Mouse (Mus musculus): ENCODE results near the gene Ube2i. TPM values are rescaled to one million over a fixed set of nuclear protein-coding genes. Genes with fewer than 3 reads are reported as not detected.
A peak's percentile ranks its signal among the peaks of the same experiment; 100 is the strongest.

The Ube2i gene
- 490 and 556 TPM in 2 replicates for polyA plus RNA-seq (2015; fragmentation: Nextera tagmentation; extraction: Ambion mirVana)

- H3K4me3 ChIP-seq (replicated peaks) = peak within 1 kb of the TSS; percentile 92
- ATAC-seq = no peak
- peaks cover 25% of the 10 kb centered on the region for H3K4me1 ChIP-seq (replicated peaks)
- peak within 1 kb of the TSS; percentile 99 for H3K27ac ChIP-seq
- no peaks in the 10 kb centered on the region for H3K27me3 ChIP-seq (replicated peaks)
- peaks cover 2% of the 10 kb centered on the region; the same call in 1 of the 2 replicates for H3K36me3 ChIP-seq
- no peaks in the 10 kb centered on the region for H3K9me3 ChIP-seq
- 81% methylated on average over 9 of the region's 9 CpGs for WGBS
- peak within 1 kb of the TSS; percentile 74 for H3K4me2 ChIP-seq (replicated peaks)
- peak within 1 kb of the TSS; percentile 100 for H3K9ac ChIP-seq
These were observed at the start of gene Ube2i for GRCm38 (mm10) chr17:25274571-25275346. Gene Ube2i, minus strand, starts transcription at chr17:25274622.

- Histone ChIP-seq H3K4me2 (replicated peaks) (no peak overlapping the region), H3K36me3 (no peaks in the 10 kb centered on the region), H3K4me1 (replicated peaks) (no peaks in the 10 kb centered on the region), H3K9me3 (no peaks in the 10 kb centered on the region), H3K9ac (no peak overlapping the region), H3K27me3 (replicated peaks) (no peaks in the 10 kb centered on the region), H3K27ac (no peak overlapping the region), H3K4me3 (replicated peaks) (no peak overlapping the region)
- no peak for ATAC-seq
- WGBS = 14% methylated on average over 2 of the region's 2 CpGs
These were observed 48.5 kb upstream of the Ube2i start for GRCm38 (mm10) chr17:25322930-25323329.

- Histone ChIP-seq H3K4me3 (replicated peaks) (no peak overlapping the region), H3K36me3 (no peaks in the 10 kb centered on the region), H3K27ac (no peak overlapping the region), H3K27me3 (replicated peaks) (no peaks in the 10 kb centered on the region), H3K9ac (no peak overlapping the region), H3K9me3 (no peaks in the 10 kb centered on the region), H3K4me2 (replicated peaks) (no peak overlapping the region), H3K4me1 (replicated peaks) (no peaks in the 10 kb centered on the region)
- 91% methylated on average over 8 of the region's 8 CpGs for WGBS
- no peak for ATAC-seq
These were observed 46.4 kb upstream of the Ube2i start for GRCm38 (mm10) chr17:25320819-25321218.

- Histone ChIP-seq H3K4me1 (replicated peaks) (no peaks in the 10 kb centered on the region), H3K27me3 (replicated peaks) (no peaks in the 10 kb centered on the region), H3K27ac (no peak within 1 kb of the TSS), H3K9ac (no peak within 1 kb of the TSS), H3K9me3 (no peaks in the 10 kb centered on the region), H3K4me3 (replicated peaks) (no peak within 1 kb of the TSS), H3K36me3 (no peaks in the 10 kb centered on the region), H3K4me2 (replicated peaks) (no peak within 1 kb of the TSS)
- ATAC-seq = no peak
- 78% methylated on average over 5 of the region's 5 CpGs for WGBS
These were observed 43.9 kb upstream of the Ube2i start, which contains the start of gene Prss29 for GRCm38 (mm10) chr17:25318354-25318753. Gene Prss29, plus strand, starts transcription at chr17:25318654.

GRCm38 (mm10) chr17:25308346-25308745 is 33.9 kb upstream of the Ube2i start, which contains the start of gene Prss28:
Gene Prss28, plus strand, starts transcription at chr17:25308646.
- Histone ChIP-seq H3K4me2 (replicated peaks) (no peak within 1 kb of the TSS), H3K4me3 (replicated peaks) (no peak within 1 kb of the TSS), H3K9ac (no peak within 1 kb of the TSS), H3K27me3 (replicated peaks) (no peaks in the 10 kb centered on the region), H3K9me3 (no peaks in the 10 kb centered on the region), H3K27ac (no peak within 1 kb of the TSS), H3K4me1 (replicated peaks) (no peaks in the 10 kb centered on the region), H3K36me3 (no peaks in the 10 kb centered on the region)
- no peak for ATAC-seq
- WGBS = 35% methylated on average over 4 of the region's 4 CpGs

GRCm38 (mm10) chr17:25298094-25298493 is 23.7 kb upstream of the Ube2i start, which contains the start of gene Prss34:
Gene Prss34, plus strand, starts transcription at chr17:25298394.
- WGBS = 81% methylated on average over 5 of the region's 5 CpGs
- H3K9me3 ChIP-seq = no peaks in the 10 kb centered on the region
- no peak within 1 kb of the TSS for H3K4me2 ChIP-seq (replicated peaks)
- no peak within 1 kb of the TSS for H3K4me3 ChIP-seq (replicated peaks)
- no peak for ATAC-seq
- H3K27ac ChIP-seq = no peak within 1 kb of the TSS
- H3K9ac ChIP-seq = no peak within 1 kb of the TSS
- H3K4me1 ChIP-seq (replicated peaks) = no peaks in the 10 kb centered on the region
- no peaks in the 10 kb centered on the region for H3K36me3 ChIP-seq
- H3K27me3 ChIP-seq (replicated peaks) = 0 out of 2 replicates have a peak, but pooled peaks cover 3% of the 10 kb centered on the region

- no peak overlapping the region for H3K27ac ChIP-seq
- H3K9ac ChIP-seq = no peak overlapping the region
- H3K4me3 ChIP-seq (replicated peaks) = no peak overlapping the region
- no peaks in the 10 kb centered on the region for H3K36me3 ChIP-seq
- 81% methylated on average over 1 of the region's 1 CpGs for WGBS
- no peaks in the 10 kb centered on the region for H3K4me1 ChIP-seq (replicated peaks)
- H3K27me3 ChIP-seq (replicated peaks) = 0 out of 2 replicates have a peak, but pooled peaks cover under 1% of the 10 kb centered on the region
- no peak overlapping the region for H3K4me2 ChIP-seq (replicated peaks)
- no peak for ATAC-seq
- no peaks in the 10 kb centered on the region for H3K9me3 ChIP-seq
These were observed 19.7 kb upstream of the Ube2i start for GRCm38 (mm10) chr17:25294111-25294510.

GRCm38 (mm10) chr17:25293495-25293894 is 19.1 kb upstream of the Ube2i start:
- H3K9ac ChIP-seq = no peak overlapping the region
- 70% methylated on average over 5 of the region's 5 CpGs for WGBS
- no peak for ATAC-seq

GRCm38 (mm10) chr17:25290411-25290810 is 16.0 kb upstream of the Ube2i start:
- Histone ChIP-seq H3K27me3 (replicated peaks) (no peaks in the 10 kb centered on the region), H3K4me2 (replicated peaks) (no peak overlapping the region), H3K4me3 (replicated peaks) (no peak overlapping the region), H3K36me3 (no peaks in the 10 kb centered on the region), H3K27ac (no peak overlapping the region), H3K9ac (no peak overlapping the region), H3K4me1 (replicated peaks) (no peaks in the 10 kb centered on the region), H3K9me3 (no peaks in the 10 kb centered on the region)
- WGBS = 19% methylated on average over 4 of the region's 4 CpGs
- no peak for ATAC-seq

More at GRCm38 (mm10) chr17:25293495-25293894, 19.1 kb upstream of the Ube2i start:
- Histone ChIP-seq H3K4me1 (replicated peaks) (no peaks in the 10 kb centered on the region), H3K27ac (no peak overlapping the region), H3K9me3 (no peaks in the 10 kb centered on the region), H3K4me2 (replicated peaks) (no peak overlapping the region), H3K36me3 (no peaks in the 10 kb centered on the region), H3K27me3 (replicated peaks) (no peaks in the 10 kb centered on the region), H3K4me3 (replicated peaks) (no peak overlapping the region)

GRCm38 (mm10) chr17:25288842-25289241 is 14.4 kb upstream of the Ube2i start:
- H3K4me2 ChIP-seq (replicated peaks) = no peak overlapping the region
- no peak overlapping the region for H3K4me3 ChIP-seq (replicated peaks)
- no peaks in the 10 kb centered on the region for H3K36me3 ChIP-seq
- H3K9ac ChIP-seq = no peak overlapping the region
- H3K27me3 ChIP-seq (replicated peaks) = no peaks in the 10 kb centered on the region
- no peaks in the 10 kb centered on the region for H3K9me3 ChIP-seq
- ATAC-seq = no peak
- H3K27ac ChIP-seq = no peak overlapping the region
- H3K4me1 ChIP-seq (replicated peaks) = no peaks in the 10 kb centered on the region
- WGBS = 17% methylated on average over 4 of the region's 4 CpGs

GRCm38 (mm10) chr17:25285033-25285432 is 10.6 kb upstream of the Ube2i start:
- Histone ChIP-seq H3K36me3 (no peaks in the 10 kb centered on the region), H3K9me3 (no peaks in the 10 kb centered on the region), H3K4me3 (replicated peaks) (no peak overlapping the region), H3K27ac (no peak overlapping the region), H3K4me1 (replicated peaks) (0 out of 2 replicates have a peak, but pooled peaks cover 2% of the 10 kb centered on the region), H3K4me2 (replicated peaks) (no peak overlapping the region), H3K9ac (no peak overlapping the region), H3K27me3 (replicated peaks) (no peaks in the 10 kb centered on the region)
- ATAC-seq = no peak
- WGBS = 23% methylated on average over 3 of the region's 3 CpGs

GRCm38 (mm10) chr17:25282133-25282532 is 7.7 kb upstream of the Ube2i start:
- no peak overlapping the region for H3K4me3 ChIP-seq (replicated peaks)
- no peaks in the 10 kb centered on the region for H3K36me3 ChIP-seq
- H3K27me3 ChIP-seq (replicated peaks) = no peaks in the 10 kb centered on the region
- H3K27ac ChIP-seq = no peak overlapping the region
- 0 out of 2 replicates have a peak, but pooled peaks cover 2% of the 10 kb centered on the region for H3K4me1 ChIP-seq (replicated peaks)
- H3K4me2 ChIP-seq (replicated peaks) = peak overlapping the region; percentile 15; the same call in 1 of the 2 replicates
- H3K9ac ChIP-seq = no peak overlapping the region
- peak; percentile 77; the same call in 1 of the 2 replicates for ATAC-seq
- WGBS = 27% methylated on average over 11 of the region's 11 CpGs
- no peaks in the 10 kb centered on the region for H3K9me3 ChIP-seq

Data from intestine, embryonic 15.5 days (tissue).